Mouse (Mus musculus): ENCODE measurements around the gene Rfx1. TPM values are rescaled to one million over a fixed set of nuclear protein-coding genes. Genes with fewer than 3 reads are reported as not detected.

Gene Rfx1
- total RNA-seq, 2 experiments from 2014 or later = 2.5 to 9.5 TPM

GRCm38 (mm10) chr8:84087156-84087555 lies 20.5 kb downstream of the Rfx1 start:
- ATAC-seq (replicated peaks; ENCODE audit: poor library complexity) = no peak

- no peak for ATAC-seq (replicated peaks; ENCODE audit: poor library complexity)
Observed at GRCm38 (mm10) chr8:84087821-84088220, 21.2 kb downstream of the Rfx1 start.

GRCm38 (mm10) chr8:84089277-84089676 lies 22.6 kb downstream of the Rfx1 start:
- ATAC-seq (replicated peaks; ENCODE audit: poor library complexity) = no peak

GRCm38 (mm10) chr8:84090585-84090984 lies 24.0 kb downstream of the Rfx1 start:
- no peak for ATAC-seq (replicated peaks; ENCODE audit: poor library complexity)

GRCm38 (mm10) chr8:84096061-84096460 lies 29.4 kb downstream of the Rfx1 start:
- ATAC-seq (replicated peaks; ENCODE audit: poor library complexity) = no peak

- ATAC-seq (replicated peaks; ENCODE audit: poor library complexity) = no peak
Observed at GRCm38 (mm10) chr8:84098376-84098775, 31.7 kb downstream of the Rfx1 start.

GRCm38 (mm10) chr8:84101476-84102270 lies 35.0 kb downstream of the Rfx1 start:
- ATAC-seq (replicated peaks; ENCODE audit: poor library complexity) = no peak

GRCm38 (mm10) chr8:84103601-84104000 lies 37.0 kb downstream of the Rfx1 start:
- ATAC-seq (replicated peaks; ENCODE audit: poor library complexity) = no peak

GRCm38 (mm10) chr8:84104221-84104620 lies 37.6 kb downstream of the Rfx1 start:
- peak; percentile 64 for ATAC-seq (replicated peaks; ENCODE audit: poor library complexity)

- ATAC-seq (replicated peaks; ENCODE audit: poor library complexity) = peak; percentile 96
Observed at GRCm38 (mm10) chr8:84104697-84105609, 38.3 kb downstream of the Rfx1 start, which contains the start of gene Dcaf15. Gene Dcaf15 (minus strand): TSS chr8:84104768.

- no peak for ATAC-seq (replicated peaks; ENCODE audit: poor library complexity)
Observed at GRCm38 (mm10) chr8:84105676-84106075, 39.0 kb downstream of the Rfx1 start.

- no peak for ATAC-seq (replicated peaks; ENCODE audit: poor library complexity)
Observed at GRCm38 (mm10) chr8:84106216-84107040, 39.8 kb downstream of the Rfx1 start.

GRCm38 (mm10) chr8:84115646-84116045 lies 49.0 kb downstream of the Rfx1 start:
- ATAC-seq (replicated peaks; ENCODE audit: poor library complexity) = no peak

- no peak for ATAC-seq (replicated peaks; ENCODE audit: poor library complexity)
Observed at GRCm38 (mm10) chr8:84122151-84122550, 55.5 kb downstream of the Rfx1 start.

GRCm38 (mm10) chr8:84125656-84126055 lies 59.0 kb downstream of the Rfx1 start, which contains the start of gene Podnl1:
Gene Podnl1 (plus strand): TSS chr8:84125989.
- ATAC-seq (replicated peaks; ENCODE audit: poor library complexity) = 0 out of 2 replicates have a peak, but pooled peaks have one; percentile 20

- ATAC-seq (replicated peaks; ENCODE audit: poor library complexity) = peak; percentile 6; the same call in 1 of the 2 replicates
Observed at GRCm38 (mm10) chr8:84126742-84127141, 60.1 kb downstream of the Rfx1 start.

GRCm38 (mm10) chr8:84127202-84127901 lies 60.7 kb downstream of the Rfx1 start:
- peak; percentile 64 for ATAC-seq (replicated peaks; ENCODE audit: poor library complexity)

GRCm38 (mm10) chr8:84128277-84128676 lies 61.6 kb downstream of the Rfx1 start:
- ATAC-seq (replicated peaks; ENCODE audit: poor library complexity) = no peak

- ATAC-seq (replicated peaks; ENCODE audit: poor library complexity) = no peak
Observed at GRCm38 (mm10) chr8:84130806-84131205, 64.2 kb downstream of the Rfx1 start.

GRCm38 (mm10) chr8:84132225-84132624 lies 65.6 kb downstream of the Rfx1 start:
- peak; percentile 60 for ATAC-seq (replicated peaks; ENCODE audit: poor library complexity)

All from megakaryocyte progenitor cell, adult 5-6 weeks (primary cell).